Mouse (Mus musculus) megakaryocyte, embryonic 14.5 days (primary cell): ENCODE results near the gene Wnt11. TPM values are rescaled to one million over a fixed set of nuclear protein-coding genes. Genes with fewer than 3 reads are reported as not detected.

Source experiments
- H3K27me3 ChIP-seq: replicated peaks from 2 replicates; pipeline ENCODE3; 2012; ENCODE audit warnings: inconsistent platforms
- H3K36me3 ChIP-seq: replicated peaks from 2 replicates; pipeline ENCODE3; 2012; ENCODE audit warnings: low read length, inconsistent platforms, mixed read lengths
- H3K4me1 ChIP-seq: 2 replicates; pipeline ENCODE4 v1.6.1; 2012; ENCODE audit warnings: inconsistent platforms
- H3K4me3 ChIP-seq: replicated peaks from 2 replicates; pipeline ENCODE3; 2012; ENCODE audit warnings: moderate library complexity, mild to moderate bottlenecking, inconsistent platforms
- H3K9me3 ChIP-seq: 2 replicates; pipeline ENCODE4 v1.6.1; 2012; ENCODE audit warnings: inconsistent platforms
- FLI1 ChIP-seq: IDR thresholded peaks from 2 replicates; pipeline ENCODE4 v1.6.1; 2012; ENCODE audit warnings: low read length, inconsistent platforms, mixed read lengths
- GATA1 ChIP-seq: IDR thresholded peaks from 3 replicates; pipeline ENCODE4 v1.6.1; 2012; ENCODE audit warnings: mixed read lengths, low read length, inconsistent platforms, borderline replicate concordance
- polyA plus RNA-seq: library from polyadenylated mRNA; stranded (reverse); fragments of >175 nt; gene quantifications from 2 replicates; pipeline ENCODE4 v1.2.3, GENCODE M21; 2012; ENCODE audit warnings: low replicate concordance; ENCODE audit not compliant: insufficient read depth

The Wnt11 gene
- polyA plus RNA-seq, 1 experiment: 1.6 TPM

DNA sequence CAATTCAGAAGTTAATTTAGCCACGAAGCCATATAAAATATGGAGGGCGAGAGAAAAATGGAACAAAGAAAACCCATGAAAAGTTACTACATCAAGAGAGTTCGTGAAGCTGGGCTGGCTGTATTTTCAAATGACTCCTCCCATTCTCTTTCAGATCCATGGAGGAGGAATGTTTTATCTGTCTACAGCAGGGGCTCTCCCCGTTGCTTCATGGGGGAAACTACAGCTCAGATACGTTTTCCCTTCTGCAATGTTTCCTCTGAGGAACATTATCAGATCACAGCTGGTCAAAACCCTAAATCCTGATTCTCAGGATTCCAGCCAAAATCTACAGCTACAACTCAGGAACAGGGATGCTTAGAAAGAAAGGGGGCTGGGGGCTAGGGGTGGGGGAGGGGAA is 59.9 kb downstream of the Wnt11 start:
- TF ChIP-seq GATA1 (no peak), FLI1 (no peak)
- Histone ChIP-seq H3K9me3 (0 out of 2 replicates have a peak, but pooled peaks cover 3% of the 10 kb centered on the region), H3K36me3 (peaks cover 67% of the 10 kb centered on the region), H3K27me3 (no peaks in the 10 kb centered on the region), H3K4me1 (peaks cover 61% of the 10 kb centered on the region), H3K4me3 (no peak overlapping the region)

DNA sequence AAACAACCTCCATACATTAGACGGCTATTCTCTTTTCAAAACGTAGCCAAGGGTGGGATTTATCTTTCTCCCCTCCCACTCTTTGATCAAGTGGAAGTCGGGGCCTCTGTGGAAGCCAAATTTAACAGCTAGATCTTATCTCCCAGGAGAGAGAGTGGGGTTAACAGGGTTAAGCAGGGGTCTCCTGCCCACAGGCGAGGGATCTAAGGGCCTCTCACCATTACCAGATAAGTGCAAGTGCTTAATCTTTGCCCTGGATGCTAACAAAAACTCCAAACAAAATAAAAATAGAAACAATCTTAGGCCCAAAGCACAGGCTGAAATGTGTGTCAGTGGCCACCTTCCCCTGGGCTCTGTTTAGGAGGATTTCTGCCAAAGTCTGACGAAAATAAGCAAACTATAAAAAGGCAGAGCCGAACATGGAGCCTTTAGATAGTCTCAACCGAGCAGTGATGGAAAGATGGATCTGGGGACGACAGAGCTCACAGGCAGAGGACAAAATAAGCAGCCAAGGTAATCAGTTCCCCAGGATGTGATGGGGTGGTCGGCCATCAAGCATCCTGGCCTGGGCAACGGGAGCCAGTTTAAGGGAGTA is 60.7 kb downstream of the Wnt11 start:
- no peak for TF ChIP-seq GATA1
- no peak for TF ChIP-seq FLI1
- Histone ChIP-seq H3K36me3 (peaks cover 67% of the 10 kb centered on the region), H3K9me3 (0 out of 2 replicates have a peak, but pooled peaks cover 3% of the 10 kb centered on the region)

DNA sequence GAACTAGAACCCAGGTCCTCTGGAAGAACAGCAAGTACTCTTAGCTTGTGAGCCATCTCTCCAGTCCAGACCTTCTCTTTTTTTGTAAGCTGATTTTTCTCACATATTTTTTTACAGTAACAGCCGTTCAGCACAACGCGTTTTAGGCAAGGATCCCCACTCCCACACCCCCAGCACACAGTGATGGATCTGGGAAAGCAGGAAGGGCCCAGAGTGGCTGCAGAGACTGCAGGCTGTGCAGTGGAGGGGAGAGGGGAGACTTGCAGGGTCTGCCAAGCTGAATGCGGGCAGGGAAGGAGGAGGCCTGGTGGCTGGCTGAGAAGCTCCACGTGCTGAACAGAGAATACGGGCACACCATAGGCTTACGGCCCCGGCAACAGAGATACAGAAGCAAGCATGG is 62.4 kb downstream of the Wnt11 start:
- H3K9me3 ChIP-seq: peaks cover 7% of the 10 kb centered on the region; the same call in 1 of the 2 replicates
- no peak for TF ChIP-seq FLI1
- TF ChIP-seq GATA1: no peak
- peaks cover 77% of the 10 kb centered on the region for H3K36me3 ChIP-seq
- no peak overlapping the region for H3K4me3 ChIP-seq
- H3K4me1 ChIP-seq: peaks cover 60% of the 10 kb centered on the region
- no peaks in the 10 kb centered on the region for H3K27me3 ChIP-seq

More for the DNA sequence above, 60.7 kb downstream of the Wnt11 start:
- no peak overlapping the region for H3K4me3 ChIP-seq
- peaks cover 61% of the 10 kb centered on the region for H3K4me1 ChIP-seq
- no peaks in the 10 kb centered on the region for H3K27me3 ChIP-seq

DNA sequence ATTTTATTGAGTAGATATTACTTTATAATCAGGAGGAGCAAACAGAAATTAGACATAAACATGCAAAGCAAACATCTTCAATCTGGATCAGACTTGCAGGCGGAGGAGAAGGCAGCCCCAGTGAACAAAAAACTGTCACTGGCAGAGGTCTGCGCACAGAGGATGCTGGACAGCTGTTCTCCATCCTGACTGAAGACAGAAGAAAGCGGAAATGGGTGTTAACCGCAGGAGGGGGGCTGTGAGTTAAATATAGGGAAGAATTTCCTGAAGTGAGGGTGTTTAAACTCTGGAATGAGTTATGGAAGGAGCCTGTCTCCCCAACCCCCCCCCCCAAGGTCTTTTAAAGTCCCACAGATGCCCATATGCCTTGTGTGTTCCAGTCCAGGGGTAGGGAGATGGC is 64.9 kb downstream of the Wnt11 start:
- no peak overlapping the region for H3K4me3 ChIP-seq
- H3K27me3 ChIP-seq: no peaks in the 10 kb centered on the region
- H3K4me1 ChIP-seq: peaks cover 41% of the 10 kb centered on the region
- H3K9me3 ChIP-seq: peaks cover 7% of the 10 kb centered on the region; the same call in 1 of the 2 replicates
- H3K36me3 ChIP-seq: peaks cover 82% of the 10 kb centered on the region
- TF ChIP-seq GATA1 (no peak), FLI1 (no peak)

DNA sequence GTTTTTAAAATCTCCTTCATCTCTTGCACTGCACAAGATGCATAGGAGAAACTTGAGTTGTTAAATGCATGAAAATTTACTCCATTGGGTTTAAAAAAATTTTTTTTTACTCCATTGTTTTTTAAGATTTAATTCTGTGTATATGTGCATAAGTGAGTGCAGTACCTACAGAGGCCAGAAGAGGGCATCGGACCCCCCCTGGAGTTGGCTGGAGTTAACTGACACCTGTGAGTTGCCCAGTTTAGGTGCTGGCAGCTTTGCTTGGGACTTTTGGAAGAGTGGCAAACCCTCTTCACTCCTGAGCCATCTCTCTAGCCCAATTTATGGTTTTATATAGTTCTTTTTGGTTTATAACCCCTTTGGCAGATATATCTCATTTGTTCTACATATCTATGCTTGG is 66.2 kb downstream of the Wnt11 start:
- H3K9me3 ChIP-seq: peaks cover 7% of the 10 kb centered on the region; the same call in 1 of the 2 replicates
- H3K27me3 ChIP-seq: no peaks in the 10 kb centered on the region
- peaks cover 40% of the 10 kb centered on the region for H3K4me1 ChIP-seq
- peaks cover 87% of the 10 kb centered on the region for H3K36me3 ChIP-seq
- TF ChIP-seq FLI1 (no peak), GATA1 (no peak)
- H3K4me3 ChIP-seq: no peak overlapping the region

DNA sequence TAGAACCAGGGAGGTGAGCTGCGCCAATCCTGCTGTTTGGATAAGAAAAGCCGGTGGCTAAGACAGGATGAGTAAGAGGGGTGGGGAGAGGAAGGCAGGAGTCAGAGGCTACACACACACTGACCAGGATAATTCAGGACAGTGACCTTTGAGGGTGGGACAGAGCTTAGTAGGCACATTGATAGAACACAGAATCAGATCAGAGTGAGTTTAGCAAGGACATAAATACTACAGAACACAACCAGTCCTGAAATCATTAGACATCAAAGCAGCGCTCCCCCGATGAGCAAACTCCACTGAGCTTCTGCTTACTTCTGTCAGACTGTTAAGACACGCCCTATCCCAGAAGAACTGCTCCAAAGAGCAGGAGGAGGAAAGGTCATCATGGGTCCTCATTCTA is 69.0 kb downstream of the Wnt11 start:
- Histone ChIP-seq H3K4me1 (peaks cover 37% of the 10 kb centered on the region), H3K36me3 (peaks cover 67% of the 10 kb centered on the region), H3K9me3 (peaks cover 4% of the 10 kb centered on the region; the same call in 1 of the 2 replicates), H3K27me3 (no peaks in the 10 kb centered on the region), H3K4me3 (no peak overlapping the region)
- TF ChIP-seq FLI1 (no peak), GATA1 (no peak)

Other genes starting within 250 kb of the Wnt11 start
- gene Emsy, start 178.3 kb upstream of the Wnt11 start, polyA plus RNA-seq: 2.4 and 2.9 TPM in 2 replicates
- gene Thap12, start 132.0 kb upstream of the Wnt11 start, polyA plus RNA-seq: 2.0 and 11.5 TPM in 2 replicates